Mouse (Mus musculus): ENCODE measurements around the gene Vps51. TPM values are rescaled to one million over a fixed set of nuclear protein-coding genes. Genes with fewer than 3 reads are reported as not detected.
A peak's percentile ranks its signal among the peaks of the same experiment; 100 is the strongest.

Gene Vps51
- polyA plus RNA-seq, 1 experiment from 2014 or later: 61.8 TPM

GRCm38 (mm10) chr19:6068951-6069350 is 8.1 kb downstream of the Vps51 start:
- H3K4me1 ChIP-seq (ENCODE audit: control insufficient read depth, insufficient read depth, low read length): peaks cover 14% of the 10 kb centered on the region
- no peaks in the 10 kb centered on the region for H3K27me3 ChIP-seq (ENCODE audit: control insufficient read depth, insufficient read depth, low read length)
- 70% methylated on average over 4 of the region's 4 CpGs for WGBS
- H3K4me3 ChIP-seq (replicated peaks; ENCODE audit: low read length): no peak overlapping the region
- no peak overlapping the region for H3K27ac ChIP-seq (ENCODE audit: low read length)
- no peak for ATAC-seq (ENCODE audit: insufficient read depth, low FRiP score)
- H3K4me2 ChIP-seq (ENCODE audit: low read depth, low read length): no peak overlapping the region
- peaks cover 6% of the 10 kb centered on the region; the same call in 1 of the 2 replicates for H3K36me3 ChIP-seq (ENCODE audit: control insufficient read depth, insufficient read depth, low read length)
- H3K9me3 ChIP-seq (replicated peaks; ENCODE audit: control insufficient read depth, low read length): no peaks in the 10 kb centered on the region
- H3K9ac ChIP-seq (ENCODE audit: low read length): no peak overlapping the region

GRCm38 (mm10) chr19:6067724-6068415 is 9.2 kb downstream of the Vps51 start, which contains the start of gene Tm7sf2:
Tm7sf2 (minus strand) TSS chr19:6068373.
- WGBS: 11% methylated on average over 33 of the region's 33 CpGs
- Histone ChIP-seq H3K4me1 (ENCODE audit: control insufficient read depth, insufficient read depth, low read length) (peaks cover 16% of the 10 kb centered on the region), H3K4me3 (replicated peaks; ENCODE audit: low read length) (peak within 1 kb of the TSS; percentile 54), H3K9me3 (replicated peaks; ENCODE audit: control insufficient read depth, low read length) (no peaks in the 10 kb centered on the region), H3K4me2 (ENCODE audit: low read depth, low read length) (peak within 1 kb of the TSS; percentile 99), H3K27me3 (ENCODE audit: control insufficient read depth, insufficient read depth, low read length) (no peaks in the 10 kb centered on the region), H3K36me3 (ENCODE audit: control insufficient read depth, insufficient read depth, low read length) (peaks cover 6% of the 10 kb centered on the region; the same call in 1 of the 2 replicates), H3K27ac (ENCODE audit: low read length) (peak within 1 kb of the TSS; percentile 85), H3K9ac (ENCODE audit: low read length) (peak within 1 kb of the TSS; percentile 74)
- peak; percentile 95 for ATAC-seq (ENCODE audit: insufficient read depth, low FRiP score)

- Histone ChIP-seq H3K36me3 (ENCODE audit: control insufficient read depth, insufficient read depth, low read length) (peaks cover 6% of the 10 kb centered on the region; the same call in 1 of the 2 replicates), H3K9me3 (replicated peaks; ENCODE audit: control insufficient read depth, low read length) (no peaks in the 10 kb centered on the region), H3K4me2 (ENCODE audit: low read depth, low read length) (peak overlapping the region; percentile 99), H3K27ac (ENCODE audit: low read length) (peak overlapping the region; percentile 85), H3K9ac (ENCODE audit: low read length) (peak overlapping the region; percentile 74), H3K27me3 (ENCODE audit: control insufficient read depth, insufficient read depth, low read length) (no peaks in the 10 kb centered on the region), H3K4me1 (ENCODE audit: control insufficient read depth, insufficient read depth, low read length) (peaks cover 23% of the 10 kb centered on the region), H3K4me3 (replicated peaks; ENCODE audit: low read length) (peak overlapping the region; percentile 54)
- under 1% methylated on average over 30 of the region's 30 CpGs for WGBS
- ATAC-seq (ENCODE audit: insufficient read depth, low FRiP score): peak; percentile 44; the same call in 1 of the 2 replicates
These were observed 9.9 kb downstream of the Vps51 start for GRCm38 (mm10) chr19:6067011-6067723.

GRCm38 (mm10) chr19:6066571-6066970 is 10.5 kb downstream of the Vps51 start:
- Histone ChIP-seq H3K4me1 (ENCODE audit: control insufficient read depth, insufficient read depth, low read length) (peaks cover 26% of the 10 kb centered on the region), H3K9me3 (replicated peaks; ENCODE audit: control insufficient read depth, low read length) (no peaks in the 10 kb centered on the region), H3K27me3 (ENCODE audit: control insufficient read depth, insufficient read depth, low read length) (no peaks in the 10 kb centered on the region), H3K36me3 (ENCODE audit: control insufficient read depth, insufficient read depth, low read length) (peaks cover 6% of the 10 kb centered on the region; the same call in 1 of the 2 replicates), H3K4me3 (replicated peaks; ENCODE audit: low read length) (peak overlapping the region; percentile 54), H3K9ac (ENCODE audit: low read length) (peak overlapping the region; percentile 74), H3K27ac (ENCODE audit: low read length) (peak overlapping the region; percentile 85), H3K4me2 (ENCODE audit: low read depth, low read length) (peak overlapping the region; percentile 99)
- ATAC-seq (ENCODE audit: insufficient read depth, low FRiP score): no peak
- WGBS: 25% methylated on average over 5 of the region's 5 CpGs

GRCm38 (mm10) chr19:6063081-6063480 is 13.9 kb downstream of the Vps51 start:
- Histone ChIP-seq H3K27me3 (ENCODE audit: control insufficient read depth, insufficient read depth, low read length) (no peaks in the 10 kb centered on the region), H3K27ac (ENCODE audit: low read length) (no peak overlapping the region), H3K4me1 (ENCODE audit: control insufficient read depth, insufficient read depth, low read length) (peaks cover 36% of the 10 kb centered on the region), H3K9me3 (replicated peaks; ENCODE audit: control insufficient read depth, low read length) (no peaks in the 10 kb centered on the region), H3K4me3 (replicated peaks; ENCODE audit: low read length) (no peak overlapping the region), H3K36me3 (ENCODE audit: control insufficient read depth, insufficient read depth, low read length) (0 out of 2 replicates have a peak, but pooled peaks cover 4% of the 10 kb centered on the region), H3K9ac (ENCODE audit: low read length) (no peak overlapping the region), H3K4me2 (ENCODE audit: low read depth, low read length) (no peak overlapping the region)
- WGBS: 92% methylated on average over 6 of the region's 6 CpGs
- no peak for ATAC-seq (ENCODE audit: insufficient read depth, low FRiP score)

- peak overlapping the region; percentile 100 for H3K4me2 ChIP-seq (ENCODE audit: low read depth, low read length)
- WGBS: 42% methylated on average over 5 of the region's 5 CpGs
- peaks cover 34% of the 10 kb centered on the region for H3K4me1 ChIP-seq (ENCODE audit: control insufficient read depth, insufficient read depth, low read length)
- peak overlapping the region; percentile 92 for H3K4me3 ChIP-seq (replicated peaks; ENCODE audit: low read length)
- H3K9ac ChIP-seq (ENCODE audit: low read length): peak overlapping the region; percentile 98
- no peaks in the 10 kb centered on the region for H3K27me3 ChIP-seq (ENCODE audit: control insufficient read depth, insufficient read depth, low read length)
- H3K27ac ChIP-seq (ENCODE audit: low read length): no peak overlapping the region
- 0 out of 2 replicates have a peak, but pooled peaks cover 4% of the 10 kb centered on the region for H3K36me3 ChIP-seq (ENCODE audit: control insufficient read depth, insufficient read depth, low read length)
- no peak for ATAC-seq (ENCODE audit: insufficient read depth, low FRiP score)
- H3K9me3 ChIP-seq (replicated peaks; ENCODE audit: control insufficient read depth, low read length): no peaks in the 10 kb centered on the region
These were observed 14.6 kb downstream of the Vps51 start for GRCm38 (mm10) chr19:6062418-6062817.

GRCm38 (mm10) chr19:6061641-6062302 is 15.3 kb downstream of the Vps51 start:
- H3K27ac ChIP-seq (ENCODE audit: low read length): peak overlapping the region; percentile 95
- peak overlapping the region; percentile 98 for H3K9ac ChIP-seq (ENCODE audit: low read length)
- 1% methylated on average over 44 of the region's 44 CpGs for WGBS
- H3K4me2 ChIP-seq (ENCODE audit: low read depth, low read length): peak overlapping the region; percentile 100
- H3K9me3 ChIP-seq (replicated peaks; ENCODE audit: control insufficient read depth, low read length): no peaks in the 10 kb centered on the region
- H3K4me1 ChIP-seq (ENCODE audit: control insufficient read depth, insufficient read depth, low read length): peaks cover 29% of the 10 kb centered on the region
- no peak for ATAC-seq (ENCODE audit: insufficient read depth, low FRiP score)
- H3K36me3 ChIP-seq (ENCODE audit: control insufficient read depth, insufficient read depth, low read length): 0 out of 2 replicates have a peak, but pooled peaks cover 4% of the 10 kb centered on the region
- no peaks in the 10 kb centered on the region for H3K27me3 ChIP-seq (ENCODE audit: control insufficient read depth, insufficient read depth, low read length)
- peak overlapping the region; percentile 92 for H3K4me3 ChIP-seq (replicated peaks; ENCODE audit: low read length)

- peak within 1 kb of the TSS; percentile 95 for H3K27ac ChIP-seq (ENCODE audit: low read length)
- H3K36me3 ChIP-seq (ENCODE audit: control insufficient read depth, insufficient read depth, low read length): 0 out of 2 replicates have a peak, but pooled peaks cover 4% of the 10 kb centered on the region
- no peaks in the 10 kb centered on the region for H3K9me3 ChIP-seq (replicated peaks; ENCODE audit: control insufficient read depth, low read length)
- H3K9ac ChIP-seq (ENCODE audit: low read length): peak within 1 kb of the TSS; percentile 98
- no peaks in the 10 kb centered on the region for H3K27me3 ChIP-seq (ENCODE audit: control insufficient read depth, insufficient read depth, low read length)
- peak within 1 kb of the TSS; percentile 100 for H3K4me2 ChIP-seq (ENCODE audit: low read depth, low read length)
- peak; percentile 77 for ATAC-seq (ENCODE audit: insufficient read depth, low FRiP score)
- H3K4me3 ChIP-seq (replicated peaks; ENCODE audit: low read length): peak within 1 kb of the TSS; percentile 92
- under 1% methylated on average over 58 of the region's 58 CpGs for WGBS
- H3K4me1 ChIP-seq (ENCODE audit: control insufficient read depth, insufficient read depth, low read length): peaks cover 30% of the 10 kb centered on the region
These were observed 16.0 kb downstream of the Vps51 start, which contains the start of gene Znhit2 for GRCm38 (mm10) chr19:6061021-6061533. Znhit2 (plus strand) TSS chr19:6061192.
